Mouse (Mus musculus) lung, postnatal 0 days (tissue): ENCODE results near the gene Eif2s2.

Experiments
- CTCF ChIP-seq: IDR thresholded peaks from 2 replicates; pipeline ENCODE4 v1.5.1; 2016; ENCODE audit warnings: antibody characterized with exemption, mild to moderate bottlenecking
- EP300 ChIP-seq: IDR thresholded peaks from 2 replicates; pipeline ENCODE4 v1.6.1; 2016; ENCODE audit warnings: antibody characterized with exemption, mild to moderate bottlenecking, control low read depth

DNA sequence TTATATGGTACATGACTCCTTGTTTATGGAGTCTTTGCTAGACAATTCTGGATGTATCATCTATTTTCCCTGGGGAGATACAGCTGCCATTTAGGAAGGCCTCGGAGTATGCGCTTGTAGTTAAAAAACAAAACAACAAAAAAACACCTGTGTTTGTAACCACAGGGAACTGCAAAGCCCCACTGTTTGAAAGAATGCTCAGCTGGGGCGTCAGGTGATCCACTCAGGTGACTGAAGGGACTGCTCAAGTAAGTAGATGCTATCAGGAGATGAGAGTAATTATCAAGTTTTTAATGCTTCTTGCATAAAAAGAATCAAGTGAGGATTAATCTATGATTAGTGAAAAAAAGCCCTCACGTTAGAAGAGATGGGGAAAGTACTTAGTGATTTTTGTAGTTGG is 813 bp upstream of the Eif2s2 start:
- no peak for TF ChIP-seq EP300
- no peak for TF ChIP-seq CTCF
